Mouse (Mus musculus) lung, embryonic 14.5 days (tissue): ENCODE data around the gene Mov10. TPM values are rescaled to one million over a fixed set of nuclear protein-coding genes. Genes with fewer than 3 reads are reported as not detected.
A peak's percentile ranks its signal among the peaks of the same experiment; 100 is the strongest.
"Not testable (repeated sequence)": the region's sequence is repeated elsewhere in the genome, so short reads cannot be mapped to it uniquely, and the experiment has no call there.

Experiments used
- ATAC-seq: fragments of 200-750 bp; cut with Nextera tagmentation; 2 replicates; pipeline ENCODE4 v1.8.0; 2017; ENCODE audit warnings: mild to moderate bottlenecking, moderate TSS enrichment, moderate library complexity; ENCODE audit not compliant: insufficient read depth
- DNase-seq: peaks from one replicate; pipeline ENCODE4 v3.0.0-alpha.2; 2015
- H3K27ac ChIP-seq: fragments of 300-500 bp; sonication (generic); 2 replicates; pipeline ENCODE4 v1.5.1; 2014; ENCODE audit warnings: low read depth, mild to moderate bottlenecking, moderate library complexity
- H3K27me3 ChIP-seq: fragments of 300-500 bp; sonication (generic); 2 replicates; pipeline ENCODE4 v1.6.1; 2014; ENCODE audit warnings: low read length, control low read depth; ENCODE audit not compliant: insufficient read depth
- H3K36me3 ChIP-seq: fragments of 300-500 bp; sonication (generic); 2 replicates; pipeline ENCODE4 v1.6.1; 2014; ENCODE audit warnings: control low read depth; ENCODE audit not compliant: insufficient read depth
- H3K4me1 ChIP-seq: fragments of 300-500 bp; sonication (generic); 2 replicates; pipeline ENCODE4 v1.6.1; 2014; ENCODE audit warnings: antibody characterized with exemption, control low read depth; ENCODE audit not compliant: insufficient read depth
- H3K4me2 ChIP-seq: fragments of 300-500 bp; sonication (generic); 2 replicates; pipeline ENCODE4 v1.6.1; 2014; ENCODE audit warnings: mild to moderate bottlenecking
- H3K4me3 ChIP-seq: fragments of 300-500 bp; sonication (generic); 2 replicates; pipeline ENCODE4 v1.5.1; 2014; ENCODE audit warnings: low read depth, low read length
- H3K9ac ChIP-seq: fragments of 300-500 bp; sonication (generic); 2 replicates; pipeline ENCODE4 v1.6.1; 2014
- H3K9me3 ChIP-seq: fragments of 300-500 bp; sonication (generic); 2 replicates; pipeline ENCODE4 v1.6.1; 2016; ENCODE audit warnings: low read depth, low read length, control low read depth
- CTCF ChIP-seq: IDR thresholded peaks from 2 replicates; pipeline ENCODE4 v1.5.1; 2016; ENCODE audit warnings: antibody characterized with exemption, low read depth
- WGBS: fragments of 180-500 bp; shearing (Covaris S2); extraction: QIAGEN DNeasy Blood & Tissue Kit; methylation state at CpG from one replicate; pipeline ENCODE4 v1.1.7; 2014; 5-methylcytosine and 5-hydroxymethylcytosine counted together
- polyA plus RNA-seq: library from polyadenylated mRNA; unstranded; fragments of >200 nt; fragmentation: Nextera tagmentation; extraction: Ambion mirVana; gene quantifications from 2 replicates; pipeline ENCODE4 v1.2.1, GENCODE M21; 2014

Mov10 gene
- polyA plus RNA-seq, 1 experiment from 2014 or later, result 51.0 TPM

GRCm38 (mm10) chr3:104758406-104758805, 60.0 kb downstream of the Mov10 start:
- Histone ChIP-seq H3K4me3 (peak overlapping the region; percentile 32), H3K36me3 (no peaks in the 10 kb centered on the region), H3K4me1 (no peaks in the 10 kb centered on the region), H3K9me3 (no peaks in the 10 kb centered on the region), H3K4me2 (peak overlapping the region; percentile 61), H3K9ac (peak overlapping the region; percentile 56), H3K27ac (no peak overlapping the region), H3K27me3 (peaks cover 10% of the 10 kb centered on the region; the same call in 1 of the 2 replicates)
- WGBS, result 4% methylated on average over 27 of the region's 27 CpGs
- DNase-seq (peak; percentile 90), ATAC-seq (peak; percentile 94)
- TF ChIP-seq CTCF, result peak; percentile 85

GRCm38 (mm10) chr3:104752845-104753244, 65.5 kb downstream of the Mov10 start:
- not testable (repeated sequence) for H3K36me3 ChIP-seq, ATAC-seq, H3K4me3 ChIP-seq, H3K27ac ChIP-seq, H3K9me3 ChIP-seq, H3K27me3 ChIP-seq, H3K9ac ChIP-seq, H3K4me1 ChIP-seq
- TF ChIP-seq CTCF, result peak; percentile 59
- peak overlapping the region; percentile 38 for H3K4me2 ChIP-seq
- WGBS, result 14% methylated on average over 22 of the region's 25 CpGs
- peak; percentile 63 for DNase-seq

Other genes with a start within 250 kb of the Mov10 start
- 31.0 and 33.4 TPM in 2 replicates for gene Slc16a1, start 179.9 kb downstream of the Mov10 start, polyA plus RNA-seq
- gene Ppm1j, start 37.5 kb downstream of the Mov10 start, polyA plus RNA-seq, result 2.7 and 3.7 TPM in 2 replicates
- 0.07 TPM in 1 of 2 replicates, not detected in the other for gene Fam19a3, start 36.7 kb downstream of the Mov10 start, polyA plus RNA-seq
- gene Rhoc, start 30.2 kb downstream of the Mov10 start, polyA plus RNA-seq, result 142 and 145 TPM in 2 replicates
- gene St7l, start 45.4 kb upstream of the Mov10 start, polyA plus RNA-seq, result 33.2 and 36.2 TPM in 2 replicates
- 233 and 236 TPM in 2 replicates for gene Capza1, start 45.9 kb upstream of the Mov10 start, polyA plus RNA-seq
- 2.8 and 3.4 TPM in 2 replicates for gene Wnt2b, start 143.4 kb upstream of the Mov10 start, polyA plus RNA-seq
- gene Cttnbp2nl, start 234.6 kb upstream of the Mov10 start, polyA plus RNA-seq, result 38.5 and 42.3 TPM in 2 replicates
- gene 4930564D02Rik, start 248.3 kb upstream of the Mov10 start, polyA plus RNA-seq, result not detected in 2 replicates